Mouse (Mus musculus) spleen, postnatal 14 days (tissue): ENCODE results near the gene Mrps27.

ENCODE experiments used
- DNase-seq, 2 experiments: peaks; one replicate each; pipeline ENCODE4 v3.0.0; 2021 to 2022; ENCODE audit warnings: low spot score in 2 of 2

Gene Mrps27

DNA sequence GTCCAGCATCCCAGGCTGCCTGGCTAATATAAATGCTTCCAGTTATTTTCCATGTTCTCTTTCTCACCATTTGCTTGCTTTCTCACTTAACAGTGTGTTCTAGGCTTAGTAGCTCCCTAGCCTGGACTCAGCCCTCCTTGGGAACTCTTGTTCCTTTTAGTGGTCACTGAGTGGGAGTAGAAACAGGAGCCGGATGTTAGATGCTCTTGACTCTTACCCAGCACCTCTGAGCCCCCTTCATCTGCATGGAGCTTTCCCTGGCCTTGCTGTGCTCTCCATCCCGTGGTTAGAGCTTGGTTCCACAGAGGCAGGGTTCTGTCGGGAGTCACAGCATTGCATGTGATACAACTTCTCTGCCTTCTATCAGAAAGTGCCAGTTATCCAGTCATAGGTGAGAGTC, 7.0 kb downstream of the Mrps27 start:
- no peak for DNase-seq

DNA sequence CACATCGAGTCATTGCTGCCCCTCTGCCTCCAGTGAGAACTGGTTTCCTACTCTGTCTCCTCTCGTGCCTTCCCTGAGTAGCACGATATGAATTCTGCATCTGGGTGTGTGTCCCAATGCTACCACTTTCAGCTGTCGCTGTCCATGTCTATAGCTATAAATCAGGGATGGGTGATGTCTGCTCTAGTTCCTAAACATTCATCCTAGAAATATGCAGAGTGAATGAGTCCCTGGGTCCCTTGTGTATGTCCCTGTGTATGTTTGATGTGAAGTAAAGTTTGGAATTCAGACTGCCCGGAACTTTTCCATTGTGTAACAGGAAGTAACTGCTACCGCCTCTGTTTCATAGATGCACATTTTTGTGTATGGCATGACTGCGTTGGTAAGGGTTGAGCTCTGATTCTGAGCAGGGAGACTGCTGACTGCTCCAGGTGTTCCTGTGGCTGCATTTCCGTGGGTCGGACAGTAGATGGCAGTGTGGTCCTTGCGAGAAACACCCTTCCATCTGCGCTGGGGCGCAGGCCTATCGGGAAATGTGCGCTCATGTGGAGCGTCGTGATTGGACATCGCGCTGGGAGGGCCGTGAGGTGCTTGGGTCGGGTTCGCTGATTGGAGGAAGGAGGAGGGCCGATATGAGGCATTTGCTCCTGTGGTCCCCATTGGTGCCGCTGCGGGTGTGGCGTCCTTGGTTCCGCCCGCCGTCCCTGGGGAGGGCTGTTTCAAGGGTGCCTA, 8.3 kb downstream of the Mrps27 start:
- peak; percentile 76 to 83 for DNase-seq

DNA sequence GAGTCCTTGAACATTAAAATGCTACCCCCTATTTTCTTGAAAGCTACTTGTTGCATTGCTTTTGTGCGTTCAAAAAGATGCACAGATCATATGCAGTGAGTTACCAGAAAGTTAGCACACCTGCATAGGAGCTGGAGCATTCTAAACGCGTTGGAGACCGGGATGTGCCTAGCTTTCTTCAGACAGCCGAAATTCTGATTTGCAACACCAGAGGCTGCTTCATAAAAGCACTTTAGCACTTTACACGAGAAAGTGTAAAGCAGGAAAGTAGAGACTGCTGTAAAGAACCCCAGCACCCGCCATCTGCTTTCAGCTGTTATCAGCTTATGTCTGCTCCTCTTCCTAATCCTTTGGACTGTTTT, 8.9 kb downstream of the Mrps27 start:
- DNase-seq, result no peak

DNA sequence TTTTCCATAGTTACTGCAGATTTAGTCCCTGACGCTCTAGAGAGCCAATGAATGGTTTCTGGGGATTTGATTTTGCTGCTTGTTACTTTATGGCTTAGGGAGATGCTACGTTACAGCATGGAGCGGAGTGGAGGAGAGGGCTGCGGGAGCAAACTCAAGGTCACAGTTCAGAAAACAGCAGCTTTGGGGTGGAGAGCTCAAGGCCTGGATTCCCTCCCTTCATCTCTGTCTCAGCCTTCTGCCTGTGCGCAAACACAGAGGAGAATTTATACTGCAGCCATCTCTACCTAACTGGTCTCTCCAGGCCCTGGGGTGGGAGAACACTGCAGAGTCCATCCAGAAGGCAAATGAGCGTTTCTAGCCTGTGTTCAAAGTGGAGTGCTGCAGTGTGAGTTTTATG, 10.5 kb downstream of the Mrps27 start:
- DNase-seq, result no peak

DNA sequence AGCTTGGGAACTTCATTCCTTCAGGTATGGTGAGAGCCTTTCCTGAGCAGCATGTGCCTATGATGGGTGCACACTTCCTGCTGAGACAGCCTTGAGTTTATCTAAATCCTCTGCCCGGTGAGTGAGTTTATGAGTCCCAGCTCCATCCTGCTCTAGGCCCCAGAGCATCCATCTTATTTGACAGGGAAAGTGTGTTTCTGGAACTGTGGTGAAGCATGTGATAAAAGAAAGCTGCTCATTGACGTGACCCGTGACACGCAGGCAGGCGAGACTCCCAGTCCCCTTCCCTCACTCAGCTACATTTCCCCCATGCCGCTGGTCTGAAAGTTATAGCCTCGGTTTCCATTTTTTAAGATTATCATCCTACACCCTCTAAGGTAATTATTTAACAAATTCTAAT, 11.3 kb downstream of the Mrps27 start:
- DNase-seq, result no peak

DNA sequence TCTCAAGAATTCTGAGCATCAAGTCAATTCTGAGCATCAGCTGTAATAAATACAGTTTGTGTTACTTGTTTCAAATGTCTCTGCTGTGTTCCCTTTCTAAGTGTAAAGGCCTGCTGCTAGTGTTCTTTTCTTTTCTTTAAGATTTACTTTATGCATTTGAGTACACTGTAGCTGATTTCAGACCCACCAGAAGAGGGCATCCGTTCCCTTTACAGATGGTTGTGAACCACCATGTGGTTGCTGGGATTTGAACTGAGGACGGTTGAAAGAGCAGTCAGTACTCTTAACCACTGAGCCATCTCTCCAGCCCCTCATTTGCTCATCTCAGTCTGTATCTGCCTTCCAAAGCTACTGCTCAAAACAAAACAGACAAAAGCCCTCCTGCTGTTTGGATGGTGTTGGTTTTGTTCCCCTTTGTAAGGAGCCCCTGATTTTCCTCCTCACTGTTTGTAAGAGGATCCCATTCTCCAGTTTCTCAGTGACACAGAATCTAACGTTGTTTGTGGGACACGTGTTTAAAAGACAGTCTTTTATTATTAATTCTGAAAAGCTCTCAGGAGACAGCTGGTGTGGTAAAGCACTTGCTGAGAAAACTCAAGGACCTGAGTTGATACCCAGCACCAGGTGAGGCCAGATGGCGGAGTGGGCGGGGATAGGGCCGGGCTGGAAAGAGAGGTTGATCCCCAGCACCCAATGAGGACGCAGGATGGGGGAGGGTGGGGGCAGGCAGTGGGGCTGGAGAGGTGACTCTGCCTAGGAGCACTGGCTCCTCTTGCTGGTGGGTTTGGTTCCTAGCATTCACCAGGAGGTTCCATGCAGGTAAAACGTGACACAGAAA, 12.1 kb downstream of the Mrps27 start:
- DNase-seq, result no peak

DNA sequence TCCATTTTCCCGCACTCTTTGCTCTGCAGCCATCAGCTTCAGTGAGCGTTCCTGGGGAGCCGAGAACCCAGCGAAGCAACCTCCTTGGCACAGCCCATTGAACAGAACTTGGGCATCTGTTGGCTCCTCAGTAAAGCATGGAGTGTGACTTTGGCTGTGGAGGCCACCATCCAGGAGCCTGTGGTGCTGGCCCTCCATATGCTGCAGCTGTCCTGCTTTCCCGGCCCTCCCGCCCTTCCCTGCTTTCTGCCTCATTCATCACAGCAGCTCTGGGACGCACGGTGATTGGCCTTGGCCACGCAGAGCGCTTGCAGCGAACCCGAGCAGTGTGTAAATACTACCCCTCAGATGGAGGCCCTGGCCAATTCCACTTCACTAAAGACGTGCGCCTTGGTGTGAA, 14.3 kb downstream of the Mrps27 start:
- no peak for DNase-seq

DNA sequence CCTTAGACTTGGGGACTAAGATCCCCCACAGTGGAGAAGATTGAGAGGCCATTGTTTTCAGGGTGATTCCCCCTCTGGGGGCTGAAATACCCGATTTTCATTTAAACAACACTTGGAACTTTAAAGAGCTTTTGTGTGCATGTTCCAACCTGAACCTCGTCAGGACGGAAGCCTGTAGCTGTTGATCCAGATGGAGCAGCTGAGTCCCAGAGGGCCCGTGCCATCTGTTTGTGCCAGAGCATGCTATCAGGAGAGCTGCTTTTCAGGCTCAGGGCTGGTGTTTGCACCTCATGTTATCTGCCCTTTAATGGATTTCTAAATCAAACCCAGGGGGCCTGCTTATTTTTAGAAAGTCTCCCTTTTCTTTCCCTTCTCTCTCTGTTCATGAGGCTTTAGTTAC, 19.3 kb downstream of the Mrps27 start:
- DNase-seq, result no peak

DNA sequence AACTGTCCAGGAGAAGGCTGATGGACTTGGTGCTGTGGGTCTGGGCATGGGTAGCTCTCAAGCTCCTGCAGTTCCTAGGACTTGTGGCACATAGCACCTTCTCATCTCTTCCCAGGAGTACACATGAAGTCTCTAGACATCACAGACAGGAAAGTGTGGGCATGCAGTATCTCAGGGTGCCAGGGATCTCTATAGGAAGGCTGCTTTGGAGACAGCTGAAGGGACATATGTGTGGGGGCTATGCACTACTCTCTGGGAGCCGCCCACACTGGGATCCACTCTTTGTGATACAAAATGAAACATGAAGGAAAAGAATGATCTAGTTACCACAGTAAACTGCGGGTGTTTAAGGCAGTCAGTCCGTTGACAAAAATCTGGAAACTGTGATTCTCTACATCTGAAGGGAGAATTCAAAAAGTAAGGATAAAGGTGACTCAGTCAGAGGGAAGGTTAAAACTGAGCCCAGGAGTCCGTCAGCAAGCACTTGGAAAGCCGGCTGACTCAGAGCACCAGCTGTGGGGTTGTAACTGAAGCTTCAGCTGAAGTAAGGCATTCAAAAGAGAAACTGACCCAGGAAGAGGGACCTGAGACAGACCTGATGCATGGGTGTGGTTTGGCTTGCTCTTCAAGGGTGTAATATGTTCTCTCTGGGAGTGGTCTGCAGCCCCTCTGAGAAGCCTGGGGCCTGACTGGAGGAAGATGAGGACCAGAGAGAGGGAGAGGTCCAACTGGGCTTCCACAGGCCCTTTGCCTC, 22.0 kb downstream of the Mrps27 start:
- DNase-seq, result no peak

DNA sequence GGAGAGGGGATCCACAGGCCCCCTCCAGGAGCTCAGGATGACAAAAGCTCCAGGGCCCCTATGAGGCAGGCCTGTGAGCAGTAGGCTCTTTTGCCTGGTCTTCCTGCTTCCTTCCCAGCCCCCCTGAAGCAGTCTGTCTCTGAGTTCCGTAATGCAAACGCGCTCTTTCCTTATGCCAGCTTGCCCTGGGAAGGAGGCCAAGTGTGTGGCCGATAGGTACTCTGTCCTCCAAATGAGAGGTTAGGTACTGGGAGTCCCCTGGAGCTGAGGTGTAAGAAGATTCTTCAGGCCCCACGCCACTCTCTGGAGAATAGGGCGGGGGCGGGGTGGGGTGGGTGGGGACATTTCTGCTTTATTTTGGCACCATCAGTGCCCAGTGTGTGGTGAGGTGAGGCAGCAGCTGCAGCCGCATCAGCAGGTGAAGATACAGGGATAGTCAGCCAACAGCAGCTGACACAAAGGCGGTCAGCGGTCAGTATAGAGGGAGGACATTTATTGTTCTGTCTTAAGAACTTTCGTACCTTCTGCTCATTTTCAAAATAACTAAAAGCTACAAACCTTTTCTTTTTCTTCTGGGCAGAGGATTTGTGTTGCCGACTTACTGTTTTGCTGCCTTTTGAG, 23.1 kb downstream of the Mrps27 start:
- no peak for DNase-seq

DNA sequence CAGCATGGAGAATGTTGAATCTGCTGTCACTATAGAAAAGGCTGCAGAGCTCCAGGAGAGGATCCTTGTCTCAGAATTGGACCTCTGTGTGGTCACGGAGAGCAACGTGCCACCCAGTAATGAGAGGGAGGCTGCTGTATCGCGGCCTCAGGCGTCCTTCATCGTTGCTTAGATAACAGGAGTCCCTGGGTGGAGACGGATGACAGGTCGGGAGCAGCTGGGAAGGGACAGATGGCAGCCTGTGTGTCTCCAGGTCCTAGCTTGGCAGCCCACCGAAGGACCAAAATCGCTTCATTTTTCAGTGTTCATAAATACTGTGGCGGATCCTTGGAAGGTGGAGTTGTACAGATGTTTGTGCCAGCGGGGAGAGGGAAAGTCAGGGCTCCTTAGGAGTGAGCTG, 24.5 kb downstream of the Mrps27 start:
- DNase-seq, result no peak

DNA sequence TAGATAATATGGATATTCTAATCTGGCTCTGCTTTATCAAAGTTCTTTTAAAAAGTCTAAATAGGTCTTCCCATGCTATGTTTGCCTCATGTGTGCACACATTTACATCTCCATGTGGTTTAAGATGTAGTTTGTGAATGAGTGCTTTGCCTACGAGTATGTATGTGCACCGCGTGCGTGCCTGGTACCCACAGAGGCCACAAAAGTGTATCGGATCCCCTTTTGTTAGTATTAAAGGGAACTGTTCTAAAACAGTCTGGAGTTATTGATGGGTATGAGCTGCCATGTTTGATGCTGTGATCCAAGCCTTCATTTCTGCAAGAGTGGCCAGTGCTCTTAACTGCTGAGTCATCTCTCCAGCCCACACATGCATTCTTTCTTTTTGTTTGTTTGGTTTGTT, 26.7 kb downstream of the Mrps27 start:
- no peak for DNase-seq

DNA sequence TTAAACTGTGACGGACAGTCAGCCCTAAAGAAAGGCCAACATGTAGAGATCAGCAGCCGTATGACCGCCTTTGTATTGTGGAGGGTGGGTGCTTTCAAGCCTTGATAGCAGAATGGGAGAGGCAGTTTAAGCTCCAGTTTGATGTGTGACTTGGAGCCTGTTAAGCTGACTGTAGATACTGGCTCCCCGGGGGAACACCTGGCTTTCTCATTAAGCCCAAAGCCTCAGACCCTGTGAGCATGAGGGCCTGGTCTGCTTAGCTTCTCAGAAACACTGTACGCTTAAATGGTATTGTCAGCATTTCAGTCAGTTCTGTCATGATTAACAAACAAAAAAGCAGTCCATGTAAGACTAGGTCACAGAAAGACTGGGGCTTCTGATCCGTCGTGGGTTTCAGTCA, 29.1 kb downstream of the Mrps27 start:
- DNase-seq, result no peak

DNA sequence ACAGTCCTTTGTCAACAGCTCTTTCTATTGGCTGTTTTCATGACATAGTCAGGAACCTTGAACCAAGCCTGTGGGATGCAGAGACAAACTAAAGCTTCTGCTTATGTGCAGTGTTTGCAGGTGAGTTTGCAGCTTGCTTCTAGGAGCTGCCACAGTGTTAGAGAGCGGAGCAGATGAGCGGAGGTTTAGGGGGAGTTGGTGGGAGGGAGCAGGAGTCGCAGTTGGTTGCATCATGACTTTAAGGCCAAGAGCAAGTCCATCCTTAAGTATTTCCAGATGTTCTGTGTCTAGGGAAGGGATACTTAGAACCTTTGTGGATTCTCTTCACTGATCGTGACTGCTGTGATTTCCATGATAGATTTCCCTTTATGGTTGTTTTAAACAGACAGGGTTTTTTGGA, 29.6 kb downstream of the Mrps27 start:
- DNase-seq, result no peak

DNA sequence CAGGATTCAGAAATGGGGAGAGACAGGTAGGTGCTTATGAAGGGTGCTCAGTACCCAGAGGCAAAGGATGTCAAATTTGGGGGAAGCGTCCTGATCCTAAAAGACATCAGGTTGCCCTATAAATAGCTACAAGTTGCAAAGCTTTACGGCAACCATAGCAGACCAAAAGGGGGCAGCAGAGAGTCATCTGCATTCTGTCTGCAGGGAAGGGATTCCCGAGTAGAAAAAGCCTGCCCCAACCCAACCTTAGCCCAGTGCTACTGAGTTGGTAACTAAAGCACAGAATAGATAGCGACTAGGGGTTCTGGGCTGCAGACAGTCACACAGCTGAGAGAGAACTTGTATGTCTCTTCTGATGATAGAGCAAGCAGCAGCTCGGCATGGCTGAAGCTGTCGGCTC, 31.0 kb downstream of the Mrps27 start:
- DNase-seq, result peak in 1 of 2 experiments; percentile 35

DNA sequence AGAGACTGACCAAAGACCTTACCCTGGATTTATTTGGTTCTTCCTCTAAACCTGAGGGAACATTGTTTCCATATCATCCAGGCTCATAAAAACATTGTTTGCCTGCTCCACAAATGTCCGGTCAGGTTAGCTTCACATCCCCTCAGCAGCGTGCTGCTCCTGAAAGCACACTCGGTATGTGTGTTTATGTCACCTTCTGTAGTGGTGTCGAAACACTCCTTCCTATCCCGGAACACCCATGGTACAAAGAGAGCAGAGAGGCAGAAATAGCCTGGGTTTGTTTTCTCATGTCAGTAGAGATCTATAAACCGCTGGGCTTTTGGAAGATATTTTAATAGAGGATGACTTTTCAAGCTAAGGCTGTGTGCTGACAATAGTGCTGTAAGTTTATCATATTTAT, 32.5 kb downstream of the Mrps27 start:
- DNase-seq, result no peak

DNA sequence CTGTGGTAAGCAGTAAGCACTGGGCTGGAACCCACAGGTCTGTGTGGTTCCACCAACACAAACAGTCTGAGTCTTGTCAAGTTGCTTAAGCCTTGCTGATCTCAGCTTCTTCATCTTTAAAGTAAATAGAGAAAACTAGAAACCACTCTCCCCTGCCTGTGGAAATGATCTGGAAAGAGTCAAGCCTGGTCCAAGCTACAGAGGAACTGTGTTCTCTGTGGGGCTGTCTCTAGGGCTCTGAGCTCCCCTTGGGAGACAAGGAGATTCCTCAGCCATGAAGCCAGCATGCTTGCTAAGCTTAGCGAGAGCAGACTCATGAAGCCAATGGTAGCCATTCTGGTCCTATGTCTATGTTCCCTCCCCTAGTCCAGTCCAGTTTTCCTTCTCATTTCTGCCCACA, 33.6 kb downstream of the Mrps27 start:
- DNase-seq, result no peak

DNA sequence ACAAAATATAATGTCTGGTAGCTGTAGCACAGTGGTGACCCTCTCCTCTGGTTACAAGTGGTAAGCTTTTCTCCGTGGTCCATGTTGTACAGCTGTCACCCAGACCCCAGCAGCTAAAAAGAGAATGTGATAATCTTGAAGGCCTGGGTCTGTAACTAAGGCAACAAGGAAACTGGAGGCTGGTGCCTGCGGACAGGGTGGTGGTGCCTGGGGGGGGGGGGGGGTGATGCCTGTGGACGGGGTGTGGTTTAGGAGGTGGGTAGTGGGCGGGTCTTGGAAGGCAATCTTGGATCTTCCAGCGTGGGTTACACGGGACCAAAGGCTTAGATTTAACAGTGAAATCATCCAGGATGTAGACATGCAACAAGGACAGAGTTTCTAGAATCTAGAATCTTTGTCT, 37.8 kb downstream of the Mrps27 start:
- no peak for DNase-seq

DNA sequence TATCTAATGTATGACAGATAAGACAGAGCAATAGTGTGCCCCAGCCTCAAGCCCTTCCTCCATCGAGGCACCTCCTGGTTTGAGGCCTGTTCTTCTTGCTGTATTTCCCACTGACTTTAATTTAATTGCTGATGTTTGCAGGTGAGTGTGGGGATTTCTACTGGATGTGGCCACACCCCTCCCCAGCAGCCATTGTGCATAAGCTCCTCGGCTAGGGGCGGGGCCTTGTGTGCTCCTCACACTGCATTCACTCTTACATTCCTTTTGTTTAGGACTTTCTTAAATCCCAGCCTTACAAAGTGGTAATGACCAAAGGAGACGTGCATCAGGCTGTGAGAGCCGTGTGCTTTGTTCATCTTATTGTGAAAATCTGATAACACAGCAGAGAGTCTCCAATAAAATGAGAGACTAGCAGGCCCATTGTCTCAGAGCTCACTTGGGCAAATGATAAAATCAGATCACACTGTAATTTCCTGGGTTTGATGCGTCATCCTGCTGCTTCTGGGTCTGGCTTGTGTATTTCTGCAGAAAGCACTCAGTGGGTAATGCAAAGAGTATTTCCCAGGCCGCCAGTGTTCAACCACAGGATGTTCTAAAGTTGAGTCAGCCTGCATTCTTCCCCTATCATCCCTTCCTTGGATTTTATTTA, 40.1 kb downstream of the Mrps27 start:
- no peak for DNase-seq

DNA sequence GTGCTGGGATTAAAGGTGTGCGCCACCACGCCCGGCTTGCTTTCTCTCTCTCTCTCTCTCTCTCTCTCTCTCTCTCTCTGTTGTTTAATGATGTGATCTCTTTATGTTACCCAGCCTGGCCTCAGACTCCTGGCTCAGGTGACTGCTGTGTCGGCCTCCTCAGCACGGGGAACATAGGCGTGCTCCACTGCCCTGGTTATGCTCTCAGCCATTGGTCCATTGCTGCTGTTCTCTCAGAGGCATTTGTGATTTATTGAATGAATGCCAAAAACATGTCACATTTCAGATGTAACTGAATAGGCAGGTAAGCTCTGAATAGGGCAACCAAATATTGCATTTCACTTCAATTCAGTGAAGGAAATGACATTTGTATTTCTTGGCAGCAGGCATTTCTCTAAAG, 41.3 kb downstream of the Mrps27 start:
- DNase-seq, result no peak

DNA sequence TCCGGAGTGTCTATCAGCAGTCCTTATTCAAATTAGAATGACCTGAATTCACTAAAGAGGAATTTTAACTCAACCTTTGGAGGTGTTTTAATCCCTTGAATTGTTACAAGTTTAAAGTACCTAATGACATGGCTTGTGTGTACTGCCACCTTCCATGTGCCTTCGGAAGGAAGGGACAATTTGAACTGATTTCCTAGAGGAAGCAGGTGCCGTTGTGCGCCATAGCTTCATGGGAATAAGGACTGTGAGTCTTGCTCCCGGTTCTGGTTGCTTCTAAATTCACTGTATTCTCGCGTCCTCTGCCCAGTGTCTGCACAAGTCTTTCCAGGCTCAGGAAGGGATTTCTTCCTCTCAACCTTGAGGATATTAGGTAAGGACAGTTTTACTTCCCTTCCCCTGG, 41.8 kb downstream of the Mrps27 start:
- no peak for DNase-seq
